In the genomic region with DNA sequence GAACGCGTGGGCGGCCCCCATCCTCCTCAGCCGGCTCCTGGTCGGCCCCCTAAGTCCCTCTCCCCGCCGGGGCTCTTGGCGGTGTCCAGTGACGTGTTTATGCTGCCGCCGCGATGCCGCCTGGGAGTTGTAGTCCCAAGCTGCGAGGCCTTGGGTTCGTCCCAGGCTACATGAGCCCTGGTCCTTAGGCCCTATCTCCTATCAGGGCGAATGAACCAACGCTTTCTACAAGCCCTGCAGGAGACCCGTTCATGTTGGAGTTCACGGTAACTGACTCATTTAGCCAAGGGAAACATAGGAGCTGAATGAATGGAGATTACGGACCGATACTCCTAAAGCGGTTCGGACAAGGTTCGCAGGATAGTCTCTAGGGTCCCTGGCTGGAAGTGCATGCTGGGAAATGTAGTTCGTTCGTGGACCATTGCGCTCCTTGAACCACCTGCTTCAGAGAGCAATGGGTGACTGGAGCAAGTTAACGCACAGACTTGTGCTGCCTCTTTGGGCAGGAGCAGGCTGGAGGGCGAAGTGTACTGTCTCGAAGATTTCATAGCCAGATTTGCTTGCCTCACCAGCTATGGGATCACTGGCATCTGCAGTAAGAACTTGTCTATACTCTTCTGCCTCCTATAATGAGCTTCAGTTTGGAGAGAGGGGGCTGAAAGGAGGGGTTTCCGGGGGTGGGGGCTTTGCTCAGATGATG, we compare ENCODE assay signal across 8 mouse cellular contexts. TPM values are rescaled to one million over a fixed set of nuclear protein-coding genes. Genes with fewer than 3 reads are reported as not detected.
A peak's percentile ranks its signal among the peaks of the same experiment; 100 is the strongest.
DNase-seq lines count a peak whose midpoint lies in the region; ATAC-seq and TF ChIP-seq lines count a peak whose summit lies in the region.

A gene (minus strand): TSS at position 77 of the 700 bp plus-strand sequence.

- peak; percentile 94 for ATAC-seq in embryonic facial prominence, embryonic 13.5 days (ENCODE audit: insufficient number of reproducible peaks, insufficient read depth, low FRiP score, low TSS enrichment, low read depth)
- ATAC-seq in limb, embryonic 12.5 days (ENCODE audit: insufficient number of reproducible peaks, insufficient read depth, low FRiP score, low TSS enrichment, low read depth) = peak; percentile 97
- ATAC-seq in midbrain, embryonic 15.5 days (replicated peaks) = peak; percentile 95

- under 1% methylated on average over 31 of the region's 31 CpGs for WGBS in embryonic facial prominence, embryonic 13.5 days
- WGBS in kidney, adult 2 months = under 1% methylated on average over 31 of the region's 31 CpGs
- under 1% methylated on average over 31 of the region's 31 CpGs for WGBS in limb, embryonic 12.5 days
- WGBS in midbrain, embryonic 15.5 days = 2% methylated on average over 31 of the region's 31 CpGs
- WGBS in spleen, adult 2 months = 2% methylated on average over 31 of the region's 31 CpGs

- peaks cover 26% of the 10 kb centered on the region for H3K4me1 ChIP-seq in embryonic facial prominence, embryonic 13.5 days
- H3K4me1 ChIP-seq in kidney, adult 2 months (ENCODE audit: control insufficient read depth, insufficient read depth, low read length) = peaks cover 5% of the 10 kb centered on the region; the same call in 1 of the 2 replicates
- H3K4me1 ChIP-seq in limb, embryonic 12.5 days (replicated peaks) = peaks cover 22% of the 10 kb centered on the region
- H3K4me1 ChIP-seq in midbrain, embryonic 15.5 days = peaks cover 44% of the 10 kb centered on the region
- H3K4me1 ChIP-seq in spleen, adult 2 months (ENCODE audit: control insufficient read depth, insufficient read depth, insufficient read length) = peaks cover 8% of the 10 kb centered on the region

- peaks cover 22% of the 10 kb centered on the region; the same call in 1 of the 2 replicates for H3K36me3 ChIP-seq in embryonic facial prominence, embryonic 13.5 days
- no peaks in the 10 kb centered on the region for H3K36me3 ChIP-seq in kidney, adult 2 months (ENCODE audit: control insufficient read depth, insufficient read depth, low read length)
- peaks cover 20% of the 10 kb centered on the region; the same call in 1 of the 2 replicates for H3K36me3 ChIP-seq in limb, embryonic 12.5 days
- H3K36me3 ChIP-seq in midbrain, embryonic 15.5 days (replicated peaks) = no peaks in the 10 kb centered on the region
- no peaks in the 10 kb centered on the region for H3K36me3 ChIP-seq in spleen, adult 2 months (ENCODE audit: control insufficient read depth, insufficient read depth, low read length)

- peak; percentile 87 for DNase-seq in 3134 (ENCODE audit: extremely low read depth, insufficient read length, low spot score)
- peak; percentile 95 to 96 for DNase-seq in adrenal gland, postnatal 36 days
- DNase-seq in heart, adult 18-20 months = peak; percentile 95 to 97
- peak; percentile 96 for DNase-seq in kidney, adult 2 months
- DNase-seq in spleen, adult 2 months (ENCODE audit: low read depth in 1 of 2, low spot score in 2 of 2) = peak; percentile 85 to 94

- no peak for TF ChIP-seq POLR2A in kidney, adult 2 months (IDR thresholded peaks at IDR 0.05; ENCODE audit: low read depth, low read length)
- TF ChIP-seq POLR2A in spleen, adult 2 months (IDR thresholded peaks at IDR 0.05; ENCODE audit: low read depth, low read length) = no peak

- peak within 1 kb of the TSS; percentile 93 for H3K4me3 ChIP-seq in embryonic facial prominence, embryonic 13.5 days
- peak within 1 kb of the TSS; percentile 65 for H3K4me3 ChIP-seq in kidney, adult 2 months (ENCODE audit: insufficient read depth, low read depth, low read length)
- peak within 1 kb of the TSS; percentile 96 for H3K4me3 ChIP-seq in limb, embryonic 12.5 days (replicated peaks)
- H3K4me3 ChIP-seq in midbrain, embryonic 15.5 days = peak within 1 kb of the TSS; percentile 53
- H3K4me3 ChIP-seq in spleen, adult 2 months (ENCODE audit: extremely low read depth, insufficient read depth, insufficient read length) = peak within 1 kb of the TSS; percentile 64

- TF ChIP-seq CTCF in kidney, adult 2 months (conservative IDR thresholded peaks at IDR 0.05; ENCODE audit: insufficient read depth, insufficient read length, low read depth, low read length) = no peak
- no peak for TF ChIP-seq CTCF in spleen, adult 2 months (IDR thresholded peaks at IDR 0.05; ENCODE audit: extremely low read depth, insufficient read depth, insufficient read length, insufficient replicate concordance)

- peak within 1 kb of the TSS; percentile 94 for H3K27ac ChIP-seq in embryonic facial prominence, embryonic 13.5 days
- peak within 1 kb of the TSS; percentile 79 for H3K27ac ChIP-seq in kidney, adult 2 months (ENCODE audit: insufficient read depth, low read depth, low read length)
- H3K27ac ChIP-seq in limb, embryonic 12.5 days = peak within 1 kb of the TSS; percentile 95
- peak within 1 kb of the TSS; percentile 95 for H3K27ac ChIP-seq in midbrain, embryonic 15.5 days
- H3K27ac ChIP-seq in spleen, adult 2 months (ENCODE audit: insufficient read depth, low read length) = peak within 1 kb of the TSS; percentile 52

- no peaks in the 10 kb centered on the region for H3K27me3 ChIP-seq in embryonic facial prominence, embryonic 13.5 days
- H3K27me3 ChIP-seq in kidney, adult 2 months (replicated peaks; ENCODE audit: control insufficient read depth, insufficient read depth, low read length) = no peaks in the 10 kb centered on the region
- H3K27me3 ChIP-seq in limb, embryonic 12.5 days = no peaks in the 10 kb centered on the region
- no peaks in the 10 kb centered on the region for H3K27me3 ChIP-seq in midbrain, embryonic 15.5 days (replicated peaks)
- no peaks in the 10 kb centered on the region; the same call in 1 of the 2 replicates for H3K27me3 ChIP-seq in spleen, adult 2 months (ENCODE audit: control insufficient read depth, insufficient read depth, low read length)

- H3K9ac ChIP-seq in embryonic facial prominence, embryonic 13.5 days = peak within 1 kb of the TSS; percentile 90
- peak within 1 kb of the TSS; percentile 93 for H3K9ac ChIP-seq in limb, embryonic 12.5 days (replicated peaks)
- peak within 1 kb of the TSS; percentile 93 for H3K9ac ChIP-seq in midbrain, embryonic 15.5 days

- no peaks in the 10 kb centered on the region for H3K9me3 ChIP-seq in embryonic facial prominence, embryonic 13.5 days
- no peaks in the 10 kb centered on the region for H3K9me3 ChIP-seq in limb, embryonic 12.5 days
- no peaks in the 10 kb centered on the region for H3K9me3 ChIP-seq in midbrain, embryonic 15.5 days

- H3K4me2 ChIP-seq in embryonic facial prominence, embryonic 13.5 days = peak within 1 kb of the TSS; percentile 95
- H3K4me2 ChIP-seq in limb, embryonic 12.5 days = peak within 1 kb of the TSS; percentile 100
- peak within 1 kb of the TSS; percentile 98 for H3K4me2 ChIP-seq in midbrain, embryonic 15.5 days

RNA-seq across cellular contexts. Expression of the gene that starts here (rescaled TPM):
- 10 to 100 TPM; 29.6 to 32.0 TPM for total RNA-seq in adrenal gland, postnatal 36 days (2021)
- 9.3 and 13.0 TPM in 2 replicates for polyA plus RNA-seq in embryonic facial prominence, embryonic 13.5 days (2015; fragmentation: Nextera tagmentation; extraction: Ambion mirVana)
- 10 to 100 TPM; 19.1 to 21.7 TPM for total RNA-seq in heart, adult 18-20 months (2021)
- 24.6 and 26.8 TPM in 2 replicates for polyA plus RNA-seq in kidney, adult 2 months (2012; rRNA removed)
- polyA plus RNA-seq in limb, embryonic 12.5 days (2016; fragmentation: Nextera tagmentation; extraction: Ambion mirVana) = 16.6 and 18.6 TPM in 2 replicates
- polyA plus RNA-seq in midbrain, embryonic 15.5 days (2015; fragmentation: Nextera tagmentation; extraction: Ambion mirVana) = 17.2 and 19.9 TPM in 2 replicates
- 16.1 and 22.2 TPM in 2 replicates for polyA plus RNA-seq in spleen, adult 2 months (2012; rRNA removed)

Comparison
In these comparisons a context has a peak if more than half of its experiments do, and no peak if none do; other contexts are left out.
1. Peak in every context shown above with its lines: DNase-seq, ATAC-seq, H3K4me3 ChIP-seq and H3K27ac ChIP-seq.